Mouse (Mus musculus): ENCODE measurements around the gene Cnot10.

The Cnot10 gene

DNA sequence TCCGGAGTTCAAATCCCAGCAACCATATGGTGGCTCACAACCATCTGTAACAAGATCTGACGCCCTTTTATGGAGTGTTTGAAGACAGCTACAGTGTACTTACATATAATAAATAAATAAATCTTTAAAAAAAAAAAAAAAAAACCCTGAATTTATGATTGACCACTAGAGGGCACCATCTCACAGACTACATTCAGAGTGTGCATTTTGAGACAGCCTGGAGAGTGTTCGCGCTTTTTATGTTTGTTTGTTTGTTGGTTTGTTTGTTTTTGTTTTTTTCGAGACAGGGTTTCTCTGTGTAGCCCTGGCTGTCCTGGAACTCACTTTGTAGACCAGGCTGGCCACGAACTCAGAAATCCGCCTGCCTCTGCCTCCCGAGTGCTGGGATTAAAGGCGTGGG is 8.5 kb upstream of the Cnot10 start:
- DNase-seq, result peak; percentile 53

DNA sequence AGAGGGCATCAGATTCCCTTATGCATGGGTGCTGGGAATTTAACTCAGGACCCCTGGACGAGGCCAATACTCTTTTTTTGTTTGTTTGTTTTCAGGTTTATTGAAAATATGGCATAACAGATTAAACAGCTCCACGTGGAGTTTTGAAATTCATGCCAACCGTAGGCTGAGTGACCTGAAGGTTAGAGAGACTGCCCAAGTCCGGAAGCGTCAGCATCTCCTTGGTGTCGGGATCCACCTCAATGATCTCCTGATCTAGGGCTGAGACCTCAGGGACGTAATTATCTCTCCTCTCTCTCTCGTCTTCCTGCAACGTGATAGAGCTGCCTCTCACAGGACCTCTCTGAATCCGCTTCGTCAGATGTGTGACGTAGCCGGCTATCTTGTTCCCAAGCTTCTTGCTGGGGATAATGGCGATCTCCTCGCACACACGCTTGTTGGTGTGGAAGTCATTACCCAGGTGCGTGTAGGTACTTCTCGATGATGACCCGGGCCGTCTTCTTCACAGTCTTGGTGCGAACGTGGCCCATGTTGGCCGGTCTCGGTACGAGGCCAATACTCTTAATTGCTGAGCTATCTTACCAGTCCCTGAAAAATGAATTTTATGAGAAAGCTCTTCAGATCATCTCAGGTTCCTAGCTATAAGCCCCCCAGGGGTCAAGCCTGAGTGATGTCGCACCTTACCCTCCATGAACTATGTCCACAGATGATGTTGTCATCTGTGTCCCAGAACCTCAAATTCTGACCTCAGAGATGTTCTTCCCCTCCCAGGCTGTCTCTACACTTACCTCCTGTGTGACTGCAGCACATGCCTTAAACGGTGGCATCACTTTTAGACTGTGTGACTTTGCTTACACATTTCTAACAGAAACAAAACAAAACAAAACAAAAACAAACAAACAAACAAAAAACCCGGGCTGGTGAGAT is 7.8 kb upstream of the Cnot10 start:
- no peak for DNase-seq

DNA sequence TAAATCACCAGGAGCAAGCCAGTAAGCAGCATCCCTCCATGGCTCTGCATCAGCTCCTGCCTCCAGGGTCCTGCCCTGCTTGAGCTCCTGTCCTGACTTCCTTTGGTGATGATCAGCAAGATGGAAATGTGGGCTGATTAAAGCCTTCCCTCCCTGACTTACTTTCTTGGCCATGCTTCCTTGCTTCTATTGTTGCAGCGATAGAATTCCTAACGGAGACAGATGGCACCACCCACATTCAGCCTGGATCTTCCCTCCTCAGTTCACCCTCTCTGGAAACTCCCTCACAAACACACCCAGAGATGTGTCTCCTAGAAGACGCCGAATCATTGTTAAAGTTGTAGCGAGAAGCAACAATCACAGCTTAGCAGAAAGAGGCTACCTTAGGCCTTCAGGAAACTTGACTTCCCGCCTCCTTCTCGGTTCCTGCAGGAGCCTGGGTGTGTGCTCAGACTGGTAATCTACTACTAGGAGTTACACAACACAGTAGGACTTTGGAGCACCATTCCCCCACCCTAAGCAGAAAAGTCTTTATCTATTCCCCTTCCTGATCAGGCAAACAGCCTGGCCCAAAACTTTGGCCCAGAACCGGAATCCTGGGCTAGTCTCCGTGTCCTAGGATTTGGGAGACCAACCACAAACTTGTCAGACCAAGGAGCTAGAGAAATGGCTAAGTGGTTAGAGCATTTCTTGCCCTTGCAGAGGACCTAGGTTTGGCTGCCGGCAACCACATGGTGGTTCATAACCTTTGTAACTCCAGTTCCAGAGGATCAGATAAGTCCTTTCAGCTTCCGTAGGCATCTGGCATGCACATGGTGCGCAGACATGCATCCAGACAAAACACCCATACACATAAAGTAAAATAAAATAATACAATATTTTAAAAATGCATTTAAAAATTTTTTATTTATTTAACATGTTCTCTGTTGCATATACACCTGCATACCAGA is 6.8 kb upstream of the Cnot10 start:
- no peak for DNase-seq

- no peak for DNase-seq
Measured at GRCm38 (mm10) chr9:114639186-114639748, 717 bp downstream of the Cnot10 start.

- DNase-seq, result no peak
Measured at GRCm38 (mm10) chr9:114636751-114637150, 3.2 kb downstream of the Cnot10 start.

DNA sequence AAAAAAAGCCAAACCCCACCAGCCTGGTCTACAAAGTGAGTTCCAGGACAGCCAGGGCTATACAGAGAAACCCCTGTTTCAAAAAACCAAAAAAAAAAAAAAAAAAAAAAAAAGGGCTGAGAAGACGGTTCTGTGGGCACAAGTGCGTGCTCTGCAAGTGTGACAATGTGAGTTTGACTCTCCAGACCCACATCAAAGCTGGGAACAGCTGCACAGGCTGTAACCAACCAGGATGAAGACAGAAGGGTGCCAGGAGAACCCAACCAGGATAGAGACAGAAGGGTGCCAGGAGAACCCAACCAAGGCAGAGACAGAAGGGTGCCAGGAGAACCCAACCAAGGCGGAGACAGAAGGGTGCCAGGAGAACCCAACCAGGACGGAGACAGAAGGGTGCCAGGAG is 3.8 kb downstream of the Cnot10 start:
- DNase-seq, result no peak

DNA sequence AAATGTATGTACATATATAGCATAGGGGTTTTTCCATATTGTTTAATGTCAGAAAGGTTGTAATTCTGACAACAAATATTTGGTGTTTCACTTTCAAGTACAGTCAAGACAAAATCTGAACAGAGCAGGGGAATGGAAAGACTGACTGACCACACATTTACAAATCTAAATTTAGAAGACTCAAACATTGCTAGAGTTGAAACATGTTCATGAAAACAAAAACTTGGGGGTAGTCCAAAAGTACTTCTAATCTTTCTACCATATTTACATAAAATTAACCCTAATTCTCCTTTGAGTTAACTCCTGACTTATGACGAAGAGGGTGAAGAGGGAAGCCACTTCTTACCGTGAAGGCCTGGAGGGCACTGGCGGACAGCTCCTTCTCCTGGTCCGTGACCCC is 7.7 kb downstream of the Cnot10 start:
- DNase-seq, result no peak

GRCm38 (mm10) chr9:114626726-114627125 is 13.3 kb downstream of the Cnot10 start:
- no peak for DNase-seq

GRCm38 (mm10) chr9:114624178-114624577 is 15.8 kb downstream of the Cnot10 start:
- no peak for DNase-seq

DNA sequence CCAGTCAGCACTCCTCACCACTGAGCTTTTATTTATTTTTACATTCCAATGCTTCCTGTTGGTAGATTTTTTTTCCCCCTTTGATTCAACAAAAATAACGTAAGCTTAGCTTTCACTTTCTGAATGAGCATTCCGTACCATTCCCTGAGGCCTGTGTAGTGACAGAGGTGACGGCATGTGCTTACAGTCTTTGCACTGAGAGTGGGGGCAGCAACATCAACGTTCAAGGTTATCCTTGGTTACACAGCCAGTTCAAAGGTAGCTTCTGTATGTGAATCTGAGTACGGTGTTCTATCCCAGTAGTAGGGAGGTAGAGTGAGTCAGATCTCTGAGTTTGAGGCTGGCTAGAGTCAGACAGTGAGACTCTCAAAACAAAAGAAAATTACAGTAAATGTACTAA is 18.8 kb downstream of the Cnot10 start:
- DNase-seq, result no peak

- DNase-seq, result no peak
Measured at GRCm38 (mm10) chr9:114614176-114614953, 25.6 kb downstream of the Cnot10 start.

- no peak for DNase-seq
Measured at GRCm38 (mm10) chr9:114613026-114613425, 27.0 kb downstream of the Cnot10 start.

DNA sequence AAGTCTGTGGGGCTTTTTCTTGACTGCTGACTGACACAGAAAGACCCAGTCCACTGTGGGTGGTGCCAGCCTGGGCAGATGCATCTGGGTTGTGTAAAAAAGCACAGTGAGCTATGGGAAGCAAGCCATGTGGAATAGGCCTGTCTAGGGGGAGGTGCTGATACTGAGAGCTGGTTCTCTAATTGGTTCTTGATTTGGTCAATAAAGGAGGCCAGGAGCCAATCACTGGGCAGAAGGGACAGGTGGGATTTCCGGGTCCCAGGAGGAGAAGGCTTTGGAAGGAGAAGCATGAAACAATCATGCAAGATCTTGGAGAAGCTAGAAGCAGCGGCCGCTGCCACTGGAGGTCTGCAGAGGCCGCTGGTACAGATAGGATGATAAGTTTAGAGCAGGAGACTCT is 27.4 kb downstream of the Cnot10 start:
- no peak for DNase-seq

DNA sequence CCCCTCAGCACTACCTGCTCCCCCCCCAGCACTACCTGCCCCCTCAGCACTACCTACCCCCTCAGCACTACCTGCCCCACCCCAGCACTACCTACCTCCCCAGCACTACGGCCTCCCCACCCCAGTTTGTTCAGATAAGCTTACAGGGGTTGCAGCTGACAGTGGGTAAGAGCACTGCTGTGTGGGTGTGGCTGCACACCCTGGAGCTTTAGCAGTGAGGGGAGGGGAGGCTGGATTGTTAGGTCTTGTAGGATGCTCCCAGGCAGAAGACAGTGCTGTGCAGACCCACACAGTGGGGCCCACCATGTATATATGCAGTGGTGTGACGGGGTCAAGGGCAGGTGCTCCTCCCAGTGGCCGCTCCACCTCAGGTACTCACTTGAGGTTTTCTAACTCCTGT is 29.7 kb downstream of the Cnot10 start:
- no peak for DNase-seq

DNA sequence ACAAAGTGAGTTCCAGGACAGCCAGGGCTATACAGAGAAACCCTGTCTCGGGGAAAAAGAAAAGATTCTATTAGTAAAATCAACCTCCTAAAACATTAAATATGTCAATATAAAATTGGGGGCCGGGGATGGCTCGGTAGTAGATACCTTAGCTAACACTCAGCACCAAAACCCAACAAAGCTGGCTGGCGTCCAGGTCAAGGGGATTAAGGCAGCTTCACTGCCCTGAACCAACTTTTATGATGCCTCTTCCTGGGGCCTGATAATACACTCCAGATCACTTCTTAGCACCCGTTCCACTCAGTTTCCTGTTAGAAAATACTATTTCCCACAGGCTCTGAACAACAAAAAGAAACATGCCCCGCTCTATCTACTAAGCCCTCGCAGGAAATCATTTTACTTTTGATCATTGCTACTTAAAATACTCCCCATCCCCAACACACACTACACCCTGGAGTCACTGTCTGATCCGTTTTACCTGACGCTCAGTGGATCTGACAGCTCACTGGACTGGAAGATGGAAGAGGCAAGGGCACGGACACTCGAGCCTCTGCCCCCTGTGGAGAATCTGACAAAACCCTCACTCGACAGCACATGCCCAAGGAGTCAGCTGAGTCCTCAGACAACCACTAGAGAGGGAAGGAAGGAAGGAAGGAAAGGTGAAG is 36.0 kb downstream of the Cnot10 start:
- peak; percentile 40 for DNase-seq

- DNase-seq, result no peak
Measured at GRCm38 (mm10) chr9:114601096-114601495, 38.9 kb downstream of the Cnot10 start.

GRCm38 (mm10) chr9:114585017-114585345 is 55.0 kb downstream of the Cnot10 start:
- DNase-seq, result no peak

DNA sequence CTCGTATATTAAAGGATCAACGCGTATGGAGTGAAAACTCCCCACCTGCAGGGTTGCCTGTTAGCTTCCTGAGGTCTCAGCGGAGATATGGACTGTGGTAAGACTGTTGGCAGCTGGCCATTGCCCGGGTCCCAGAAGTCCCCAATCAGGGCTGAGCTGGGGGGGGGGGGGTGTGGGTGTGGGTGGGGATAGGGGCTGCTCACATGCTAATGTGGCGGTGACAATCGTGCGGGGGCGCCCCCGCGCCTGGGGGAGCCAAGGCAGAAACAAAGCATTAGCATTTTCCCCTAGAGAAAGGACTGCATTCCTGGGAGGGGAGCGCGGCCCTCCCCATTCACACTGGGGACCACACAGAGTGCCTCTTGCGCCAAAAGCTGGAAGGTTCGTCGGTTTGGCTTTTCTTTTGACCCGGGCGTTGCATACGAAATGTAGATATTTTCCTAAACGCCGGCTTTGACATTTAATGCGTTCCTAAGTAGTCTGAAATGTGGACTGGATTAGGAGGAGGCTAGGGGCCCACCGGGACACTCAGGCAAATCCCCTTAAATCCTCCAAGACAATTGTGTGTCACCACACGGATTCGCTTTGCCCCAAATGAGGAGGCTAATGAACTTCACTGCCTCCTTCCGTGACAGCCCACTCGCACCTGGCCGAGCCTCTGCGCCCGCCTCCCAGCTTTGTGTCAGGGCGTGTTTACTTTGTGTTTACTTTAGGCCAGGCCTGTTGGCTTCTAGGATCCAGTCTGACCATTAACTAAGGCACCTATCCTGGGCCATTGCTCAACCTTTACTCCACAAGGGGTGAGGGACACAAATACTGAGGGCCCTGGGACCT is 55.6 kb downstream of the Cnot10 start:
- DNase-seq, result no peak

DNA sequence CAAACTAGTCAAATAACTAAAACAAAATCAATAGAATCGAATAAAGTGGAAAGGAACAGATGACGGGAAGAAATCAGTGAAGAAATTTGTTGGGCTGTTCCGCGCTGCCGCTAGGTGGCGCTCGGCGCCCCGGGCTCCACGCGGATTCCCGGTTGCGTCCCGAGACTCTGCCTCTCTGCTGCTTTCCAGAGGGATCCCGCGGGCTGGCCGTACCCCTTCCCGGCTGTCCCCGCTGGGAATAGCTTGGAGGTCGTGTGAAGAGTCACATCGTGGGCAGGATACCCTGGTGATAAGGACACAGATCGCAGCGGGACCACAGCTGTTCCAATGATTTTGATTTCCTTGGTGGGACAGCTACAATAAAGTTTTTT is 56.2 kb downstream of the Cnot10 start:
- peak; percentile 43 for DNase-seq

DNA sequence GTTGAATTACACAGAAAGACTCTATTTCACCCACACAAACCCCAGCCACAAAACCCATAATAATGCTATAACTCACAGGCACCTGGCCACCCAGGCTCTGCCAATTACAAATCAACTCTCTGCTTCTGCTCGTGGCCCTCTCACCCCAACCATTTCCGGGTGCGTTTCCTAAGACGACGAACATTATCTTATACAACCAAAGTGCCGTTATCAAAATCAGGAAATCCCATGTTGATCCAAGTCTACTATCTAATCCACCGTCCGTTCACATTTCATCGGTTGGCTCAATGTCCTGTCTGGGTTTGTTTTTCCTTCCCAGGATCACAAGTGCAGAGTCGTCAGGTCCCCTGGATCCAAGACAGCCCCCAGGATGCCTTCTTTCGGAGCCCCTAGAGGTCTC is 61.3 kb downstream of the Cnot10 start:
- DNase-seq, result no peak

DNA sequence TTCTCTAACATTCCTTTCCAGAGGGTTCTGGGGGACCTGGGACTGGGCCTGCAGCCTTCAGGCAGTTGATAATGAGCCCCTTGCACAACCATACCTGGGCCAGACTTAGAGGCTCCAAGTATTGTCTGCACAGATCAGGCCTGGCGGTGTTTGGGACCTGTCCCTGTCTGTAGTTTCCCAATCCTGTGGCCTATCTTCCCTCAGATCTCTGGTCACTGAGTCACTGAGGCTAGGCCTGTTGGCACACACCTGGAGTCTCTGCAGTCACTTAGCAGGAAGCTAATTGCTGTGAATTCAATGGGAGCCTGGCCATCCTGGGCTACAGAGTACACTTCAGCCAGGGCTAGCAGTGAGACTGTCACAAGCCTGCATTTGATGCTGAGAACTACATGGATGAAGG is 64.0 kb downstream of the Cnot10 start:
- DNase-seq, result no peak
